In the genomic region with DNA sequence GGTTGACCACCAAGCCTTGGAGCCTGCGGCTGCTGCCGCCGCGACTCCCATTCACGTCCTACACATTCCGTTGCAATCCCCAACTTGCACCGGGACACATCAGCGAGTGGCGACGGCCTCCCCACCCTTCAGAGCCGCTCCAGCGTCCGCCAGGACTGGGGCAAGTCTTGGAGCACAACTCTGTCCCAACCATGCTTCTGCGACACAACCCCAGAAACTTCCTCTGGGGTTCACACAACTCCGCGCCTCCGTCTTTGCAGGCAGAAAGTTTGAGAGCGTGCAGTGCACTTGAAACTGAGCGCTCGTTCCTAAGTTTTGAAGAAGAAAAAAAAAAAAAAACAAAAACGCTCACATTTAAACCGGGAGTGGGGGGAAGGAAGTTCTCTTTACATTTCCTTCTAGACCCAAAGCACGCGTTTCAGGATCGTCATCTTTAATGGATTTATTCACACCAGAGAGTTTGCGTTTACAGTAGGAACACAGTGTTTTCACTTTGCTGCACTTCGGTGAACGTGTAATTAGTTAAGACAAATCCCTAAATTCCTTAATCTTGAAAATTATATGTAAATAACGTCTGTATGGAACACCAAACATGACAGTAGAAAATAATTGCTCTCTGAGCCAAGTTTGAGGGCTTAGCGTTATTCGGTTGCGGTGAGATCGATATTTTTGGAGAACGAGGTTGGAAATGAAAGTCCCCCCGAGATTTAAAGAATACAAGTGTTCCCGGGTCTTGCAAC, we compare ENCODE assay signal across 1 mouse cellular context.
TF ChIP-seq lines count a peak whose summit lies in the region.

No protein-coding gene starts in this region.

TF ChIP-seq in MEL, 35 proteins besides CTCF, POLR2A, EP300 and RAD21 (continued from another document):
- TF ChIP-seq UBTF (IDR thresholded peaks at IDR 0.05; ENCODE audit: borderline replicate concordance, insufficient read depth, low read depth, low read length) (no peak), HCFC1 (IDR thresholded peaks at IDR 0.05; ENCODE audit: low read depth, low read length) (no peak), MAFK (IDR thresholded peaks at IDR 0.05; ENCODE audit: borderline replicate concordance, low read depth, low read length) (no peak), TCF12 (IDR thresholded peaks at IDR 0.05; ENCODE audit: low read depth, low read length) (0 out of 2 replicates have a peak, but pooled peaks have one; percentile 24), SMC3 (IDR thresholded peaks at IDR 0.05; ENCODE audit: low read depth, low read length) (no peak), ZKSCAN1 (IDR thresholded peaks at IDR 0.05; ENCODE audit: low read depth, low read length) (no peak), USF2 (IDR thresholded peaks at IDR 0.05; ENCODE audit: borderline replicate concordance in 1 of 2, insufficient read depth in 1 of 2, low read depth in 1 of 2, low read length in 2 of 2) (no peak), GABPA (IDR thresholded peaks at IDR 0.05; ENCODE audit: low read depth, low read length) (no peak), MAZ (IDR thresholded peaks at IDR 0.05; ENCODE audit: low read depth, low read length) (0 out of 2 replicates have a peak, but pooled peaks have one; percentile 51), CHD1 (IDR thresholded peaks at IDR 0.05; ENCODE audit: low read depth, low read length) (no peak; the same call in 1 of the 2 replicates), TBP (IDR thresholded peaks at IDR 0.05; ENCODE audit: low read depth, low read length) (0 out of 2 replicates have a peak, but pooled peaks have one; percentile 40), ZNF384 (IDR thresholded peaks at IDR 0.05; ENCODE audit: low read depth, low read length) (peak; percentile 90), MYC (IDR thresholded peaks at IDR 0.05; ENCODE audit: low read depth, low read length) (peak; percentile 76; the same call in 1 of the 2 replicates)
